Mouse (Mus musculus) macrophage (primary cell): ENCODE measurements around the gene Guf1. TPM values are rescaled to one million over a fixed set of nuclear protein-coding genes. Genes with fewer than 3 reads are reported as not detected.
A peak's percentile ranks its signal among the peaks of the same experiment; 100 is the strongest.

Experiments
- H3K27ac ChIP-seq: fragments of 350-480 bp; formaldehyde crosslinking; 2 replicates; pipeline ENCODE4 v1.9.0; 2021
- H3K36me3 ChIP-seq: fragments of 350-480 bp; formaldehyde crosslinking; 2 replicates; pipeline ENCODE4 v1.9.0; 2021; ENCODE audit errors: inconsistent target
- H3K4me3 ChIP-seq: fragments of 350-480 bp; formaldehyde crosslinking; 2 replicates; pipeline ENCODE4 v1.9.0; 2021; ENCODE audit errors: inconsistent target
- H3K79me2 ChIP-seq: fragments of 350-480 bp; formaldehyde crosslinking; 2 replicates; pipeline ENCODE4 v1.9.0; 2021; ENCODE audit errors: inconsistent target
- WGBS: methylation state at CpG from one replicate; pipeline ENCODE4 v1.1.7; 2026; ENCODE audit warnings: inconsistent platforms; ENCODE audit not compliant: missing documents; 5-methylcytosine and 5-hydroxymethylcytosine counted together
- polyA plus RNA-seq: library from polyadenylated mRNA; stranded (reverse); fragments of 250-400 nt; gene quantifications from 3 replicates; pipeline ENCODE4 v1.2.4, GENCODE M21; 2018; ENCODE audit warnings: inconsistent platforms
- total RNA-seq, 78 experiments: library from RNA; depleted of rRNA; stranded (reverse); fragments of 250-400 nt; gene quantifications; 1 replicate in 9 of 78; 2 replicates in 24 of 78; 3 replicates in 43 of 78; 4 replicates in 2 of 78; pipeline ENCODE4 v1.2.4; 2018; ENCODE audit warnings: inconsistent platforms in 56 of 78

The Guf1 gene
- 100 to 1,000 TPM in 2 of 26 experiments, 10 to 100 TPM in 23, 1 to 10 TPM in 1; 8.4 to 112 (median 46.3) TPM for total RNA-seq (2018; cell fraction: chromatin; rRNA removed)
- 10 to 100 TPM in 5 of 26 experiments, 1 to 10 TPM in 21; 5.5 to 12.4 (median 8.3) TPM for total RNA-seq (2018; cell fraction: cytosol; rRNA removed)
- total RNA-seq (2018; cell fraction: nucleus; rRNA removed), result 10 to 100 TPM in 23 of 26 experiments, 1 to 10 TPM in 3; 8.6 to 79.1 (median 22.4) TPM
- 10.7 to 11.8 TPM (median 10.8 TPM) in 3 replicates for polyA plus RNA-seq

DNA sequence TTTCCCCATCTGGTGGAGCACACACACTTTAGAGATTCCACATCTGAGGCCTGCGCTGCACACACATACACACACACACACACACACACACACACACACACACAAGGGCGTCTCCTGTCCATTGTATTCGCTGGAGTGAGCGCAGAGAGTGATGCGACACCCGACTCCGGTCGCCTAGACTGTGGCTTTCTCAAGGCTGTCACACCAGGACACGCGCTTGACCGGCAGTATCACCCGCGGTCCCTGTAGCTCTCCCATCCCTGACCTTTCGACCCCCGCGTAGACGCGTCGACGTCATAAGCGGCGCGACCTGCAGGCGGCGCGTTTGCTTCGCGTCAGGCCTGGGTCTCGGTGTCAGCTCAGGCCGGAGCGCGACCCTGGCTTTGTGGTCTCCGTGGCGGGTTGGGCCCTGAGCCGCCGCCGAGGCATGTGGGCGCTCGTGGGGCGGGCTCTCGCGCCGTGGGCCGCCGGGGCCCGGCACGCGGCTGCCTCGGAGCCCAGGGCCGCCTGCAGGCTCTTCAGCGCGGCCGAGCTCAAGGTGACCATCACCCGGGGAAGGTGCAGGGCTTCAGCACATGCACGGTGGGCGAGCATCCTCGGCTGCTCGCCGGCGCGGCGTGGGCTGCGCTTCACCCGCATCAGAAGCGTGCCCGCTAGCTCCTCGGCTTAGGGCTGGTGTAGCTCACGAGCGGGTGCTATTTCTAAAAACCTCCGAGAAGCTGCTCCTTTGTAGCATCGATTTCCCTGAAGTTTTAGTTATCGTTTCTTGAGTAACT is at the start of gene Guf1:
Gene Guf1, plus strand, starts transcription at position 296 of the 776 bp plus-strand sequence.
- H3K79me2 ChIP-seq, result peaks cover 12% of the 10 kb centered on the region; the same call in 1 of the 2 replicates
- 0% methylated on average over 56 of the region's 72 CpGs for WGBS
- H3K27ac ChIP-seq, result no peak within 1 kb of the TSS
- H3K4me3 ChIP-seq, result peak within 1 kb of the TSS; percentile 71
- peaks cover 19% of the 10 kb centered on the region for H3K36me3 ChIP-seq

DNA sequence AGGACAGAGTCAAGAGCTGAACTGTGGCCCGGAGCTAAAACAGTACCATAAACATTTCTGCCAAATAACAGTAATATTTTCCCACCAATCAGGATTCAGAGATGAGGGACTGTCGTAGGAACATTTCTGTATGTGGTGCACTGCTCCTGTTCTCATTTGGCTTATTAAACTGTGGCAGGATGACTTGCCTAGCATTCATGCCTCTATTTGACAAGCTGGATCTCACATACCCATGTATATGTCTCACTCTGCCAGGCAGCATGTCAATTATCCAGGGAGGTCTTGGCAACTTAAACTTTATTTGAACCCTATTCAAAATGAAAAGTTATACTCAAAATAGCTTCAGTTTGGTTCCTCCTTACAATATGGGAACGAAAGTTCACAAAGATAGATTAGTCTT is 49.7 kb upstream of the Guf1 start:
- Histone ChIP-seq H3K4me3 (no peak overlapping the region), H3K79me2 (no peaks in the 10 kb centered on the region), H3K36me3 (no peaks in the 10 kb centered on the region), H3K27ac (no peak overlapping the region)
- WGBS, result 83% methylated on average over 3 of the region's 3 CpGs

DNA sequence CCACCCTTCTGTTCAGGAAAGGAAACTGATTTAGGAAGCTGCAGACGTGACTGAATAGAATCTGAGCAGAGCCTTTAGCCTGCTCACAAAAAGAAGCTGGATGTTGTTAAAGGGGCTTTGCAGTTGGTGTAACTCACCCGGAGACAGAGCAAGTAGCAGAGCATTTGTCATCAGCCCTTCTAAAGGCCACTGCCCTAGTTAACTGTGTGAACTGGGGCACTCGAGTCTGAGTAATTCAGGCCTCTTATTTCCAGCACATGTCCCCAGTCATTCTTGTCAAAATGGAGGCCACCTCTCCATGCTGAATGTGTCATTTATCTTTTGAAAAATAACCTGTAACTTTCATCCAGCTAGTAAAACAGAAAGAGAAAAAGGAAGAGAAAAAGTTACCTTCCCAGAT is 45.1 kb upstream of the Guf1 start:
- WGBS, result 57% methylated on average over 3 of the region's 3 CpGs
- Histone ChIP-seq H3K36me3 (no peaks in the 10 kb centered on the region), H3K27ac (no peak overlapping the region), H3K79me2 (no peaks in the 10 kb centered on the region), H3K4me3 (no peak overlapping the region)

DNA sequence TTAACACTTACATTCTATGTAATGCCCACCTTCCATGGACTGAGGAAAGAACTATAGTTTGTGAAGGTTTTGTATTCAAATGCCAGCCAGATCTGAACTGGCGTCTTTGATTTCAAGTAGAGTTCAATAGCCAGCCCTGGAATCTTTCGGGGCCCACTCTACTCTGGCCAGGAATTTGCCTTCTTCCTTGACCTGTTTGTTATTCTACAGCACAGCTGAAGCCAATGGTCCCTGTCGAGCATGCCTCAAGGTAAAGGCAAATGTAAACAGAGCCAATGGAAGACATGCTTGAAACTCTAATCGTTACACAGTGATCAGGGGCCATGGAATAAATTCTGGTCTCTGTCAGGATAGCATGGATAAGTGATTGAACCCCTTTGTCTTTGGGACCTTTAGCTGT is 44.5 kb upstream of the Guf1 start:
- Histone ChIP-seq H3K36me3 (no peaks in the 10 kb centered on the region), H3K4me3 (no peak overlapping the region), H3K79me2 (no peaks in the 10 kb centered on the region), H3K27ac (no peak overlapping the region)
- 77% methylated on average over 4 of the region's 4 CpGs for WGBS

DNA sequence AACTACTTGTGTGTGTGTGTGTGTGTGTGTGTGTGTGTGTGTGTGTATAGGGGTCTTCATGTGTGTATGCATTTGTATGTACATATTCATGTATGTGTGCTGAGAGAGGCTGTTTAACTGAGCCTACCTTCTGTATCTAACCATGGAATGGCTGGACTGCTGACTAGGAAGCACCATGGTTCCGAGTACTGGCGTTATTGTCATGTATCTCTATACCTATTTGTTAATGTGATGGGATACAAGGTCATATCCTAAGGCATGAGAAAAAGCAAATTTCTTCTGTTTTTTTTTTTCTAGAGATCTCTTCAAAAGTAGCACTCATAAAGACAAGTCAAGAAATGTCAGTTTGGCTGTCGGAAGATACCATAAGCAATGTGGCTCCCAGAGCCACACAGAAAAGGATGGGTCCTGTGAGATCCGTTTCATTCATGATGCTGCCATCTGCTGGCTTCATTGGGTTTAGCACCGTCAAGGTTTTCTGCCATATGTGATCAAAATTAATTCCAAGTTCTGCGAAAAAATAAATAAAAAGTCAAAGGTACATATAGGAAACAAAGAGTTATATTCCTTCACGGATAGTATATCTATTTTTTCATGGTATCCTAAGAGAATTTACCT is 36.0 kb upstream of the Guf1 start:
- H3K27ac ChIP-seq, result no peak overlapping the region
- 35% methylated on average over 7 of the region's 7 CpGs for WGBS
- H3K79me2 ChIP-seq, result no peaks in the 10 kb centered on the region
- H3K4me3 ChIP-seq, result no peak overlapping the region
- H3K36me3 ChIP-seq, result no peaks in the 10 kb centered on the region

DNA sequence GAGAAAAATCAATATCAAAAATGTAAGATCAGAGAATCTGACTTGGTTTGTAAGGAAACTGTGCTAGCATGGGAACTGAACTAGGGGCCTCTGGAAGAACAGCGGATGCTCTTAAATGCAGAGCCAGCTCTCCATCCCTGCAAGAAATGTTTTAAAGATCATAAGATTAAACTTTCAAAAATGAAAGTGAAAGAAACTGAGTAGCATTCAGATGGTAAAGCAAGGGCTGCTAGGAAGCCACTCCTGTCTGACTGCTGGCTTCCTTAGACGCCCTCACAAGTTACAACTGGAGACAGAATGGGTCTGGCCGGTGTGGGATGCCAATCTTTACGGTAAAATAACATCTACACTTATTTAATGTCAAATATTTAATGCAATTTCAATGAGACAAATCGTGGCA is 34.7 kb upstream of the Guf1 start:
- H3K27ac ChIP-seq, result no peak overlapping the region
- no peaks in the 10 kb centered on the region for H3K79me2 ChIP-seq
- 26% methylated on average over 5 of the region's 5 CpGs for WGBS
- no peaks in the 10 kb centered on the region for H3K36me3 ChIP-seq
- peak overlapping the region; percentile 6; the same call in 1 of the 2 replicates for H3K4me3 ChIP-seq

DNA sequence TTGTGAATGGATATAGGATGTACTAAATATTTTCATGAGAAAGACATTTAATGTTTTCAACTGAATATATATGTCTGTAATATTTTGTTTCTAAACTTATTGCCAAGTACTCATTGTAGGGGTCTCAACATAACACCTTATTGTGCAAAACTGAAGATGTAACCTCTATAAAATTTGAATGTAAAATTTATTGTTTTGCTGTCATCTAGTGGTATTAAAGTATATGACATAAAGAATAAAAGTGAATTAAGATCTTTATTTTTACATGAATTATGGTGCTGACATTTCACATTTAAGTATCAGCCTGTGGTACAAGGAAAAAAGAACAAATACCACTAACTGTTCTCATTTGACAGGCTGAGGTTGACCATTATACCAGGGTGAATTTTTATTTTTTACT is 32.8 kb upstream of the Guf1 start:
- Histone ChIP-seq H3K79me2 (no peaks in the 10 kb centered on the region), H3K27ac (no peak overlapping the region), H3K36me3 (no peaks in the 10 kb centered on the region), H3K4me3 (no peak overlapping the region)

DNA sequence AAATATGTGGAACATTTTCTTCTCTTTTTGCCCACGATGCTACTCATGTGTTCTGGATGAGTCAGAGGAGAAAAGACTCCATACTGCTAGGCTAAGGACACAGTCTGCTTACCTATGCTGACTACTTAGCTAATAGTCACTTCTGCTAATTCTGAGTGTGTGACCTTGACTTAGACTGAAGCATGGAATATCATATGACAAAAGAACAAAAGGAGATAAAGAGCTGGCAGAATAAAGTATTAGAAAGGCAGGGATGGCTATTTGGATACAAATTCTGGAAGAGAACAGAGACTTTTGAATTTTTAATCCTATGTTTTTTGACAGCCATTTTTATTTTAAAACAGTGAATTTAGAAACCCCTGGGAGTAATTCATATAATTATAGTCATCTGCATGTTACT is 15.0 kb upstream of the Guf1 start:
- no peak overlapping the region for H3K27ac ChIP-seq
- H3K4me3 ChIP-seq, result no peak overlapping the region
- 73% methylated on average over 1 of the region's 1 CpGs for WGBS
- no peaks in the 10 kb centered on the region for H3K36me3 ChIP-seq
- H3K79me2 ChIP-seq, result no peaks in the 10 kb centered on the region

DNA sequence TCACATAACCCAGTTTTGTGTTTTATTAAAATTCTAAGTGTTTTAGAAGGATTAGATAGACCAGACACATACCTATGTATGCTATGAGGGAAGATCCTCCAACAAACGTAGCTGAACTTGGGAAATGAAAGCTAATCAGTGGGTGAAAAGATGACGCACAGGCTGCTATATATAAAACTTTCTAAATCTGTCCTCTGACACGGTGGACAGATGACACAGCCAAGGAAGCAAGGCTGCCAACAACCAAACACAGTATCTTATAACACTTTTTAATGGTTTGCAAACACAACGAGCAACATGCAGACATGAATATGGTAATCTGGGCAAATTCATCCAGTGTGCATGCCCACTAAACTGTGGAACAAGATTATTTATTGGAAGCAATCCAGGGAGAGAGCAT is 14.2 kb upstream of the Guf1 start, which contains the start of gene Yipf7:
Gene Yipf7, minus strand, starts transcription at position 160 of the 400 bp plus-strand sequence.
- no peaks in the 10 kb centered on the region for H3K36me3 ChIP-seq
- H3K4me3 ChIP-seq, result no peak within 1 kb of the TSS
- no peaks in the 10 kb centered on the region for H3K79me2 ChIP-seq
- H3K27ac ChIP-seq, result no peak within 1 kb of the TSS
- WGBS, result 64% methylated on average over 4 of the region's 4 CpGs

DNA sequence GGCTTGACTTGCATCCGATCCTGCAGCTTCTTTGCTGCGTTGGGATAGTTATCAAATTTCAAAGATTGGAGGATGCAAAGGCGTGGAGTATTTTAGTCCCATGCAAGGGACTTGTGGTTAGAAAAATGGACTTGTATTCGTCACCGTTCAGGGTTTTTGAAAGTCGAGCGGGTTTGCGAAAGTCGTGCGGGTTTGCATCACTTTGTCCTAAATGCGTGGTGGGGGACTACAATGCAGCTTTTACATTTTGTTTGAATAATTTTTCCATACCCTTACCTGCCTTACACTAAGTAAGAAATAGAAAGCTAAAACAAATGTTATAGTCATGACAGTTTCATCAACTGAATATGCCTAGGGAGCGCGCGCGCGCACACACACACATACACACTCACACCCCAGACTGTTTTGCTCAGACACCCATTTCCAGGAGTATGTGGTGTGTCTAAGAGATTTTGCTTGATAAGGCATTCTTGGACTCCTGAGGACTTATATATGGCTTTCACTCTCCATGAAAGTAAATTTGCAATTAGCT is 747 bp downstream of the Guf1 start:
- Histone ChIP-seq H3K4me3 (peak overlapping the region; percentile 71), H3K79me2 (peaks cover 12% of the 10 kb centered on the region; the same call in 1 of the 2 replicates), H3K27ac (no peak overlapping the region), H3K36me3 (peaks cover 23% of the 10 kb centered on the region)
- WGBS, result 9% methylated on average over 16 of the region's 16 CpGs

DNA sequence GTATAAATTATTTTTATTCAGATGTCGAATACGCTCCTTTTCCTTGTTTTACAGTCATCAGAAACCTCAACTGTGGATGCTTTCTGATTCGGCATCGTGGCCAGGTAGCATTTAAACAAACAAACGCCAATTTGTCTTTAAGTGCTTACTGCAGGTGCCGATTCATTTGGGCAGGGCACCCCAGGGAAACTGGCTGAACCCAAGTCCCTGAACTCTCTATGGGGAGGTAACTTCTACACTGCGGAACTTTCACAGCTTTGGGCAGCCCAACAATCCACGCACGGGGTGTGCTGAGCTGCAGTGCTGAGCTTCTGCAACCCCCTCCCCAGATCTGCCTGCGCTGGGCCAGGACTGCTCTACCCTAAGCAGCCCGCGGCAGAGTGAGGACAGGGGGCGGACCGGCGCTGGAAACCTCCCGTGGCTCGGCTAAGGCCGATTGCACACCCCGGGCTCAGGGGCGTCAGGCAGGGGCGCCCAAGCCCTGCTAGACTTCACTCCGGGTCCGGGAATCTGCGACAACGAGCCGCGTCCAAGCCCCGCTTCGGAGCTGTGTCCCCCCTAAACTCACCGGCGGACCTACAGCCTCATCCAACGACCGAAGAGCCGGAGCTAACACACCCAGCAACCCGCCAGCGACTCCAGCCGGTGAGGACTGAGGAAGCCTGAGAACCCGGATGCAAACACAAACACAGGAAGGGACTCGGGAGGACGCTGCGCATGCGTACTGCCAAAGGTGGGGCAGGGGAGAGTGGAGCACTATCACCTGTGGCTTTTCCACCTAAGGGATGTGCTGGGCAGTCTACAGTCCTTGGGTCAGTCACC is 35.1 kb downstream of the Guf1 start, which contains the start of gene Gnpda2:
Gene Gnpda2, minus strand, starts transcription at position 701 of the 822 bp plus-strand sequence.
- Histone ChIP-seq H3K79me2 (peaks cover 10% of the 10 kb centered on the region; the same call in 1 of the 2 replicates), H3K4me3 (peak within 1 kb of the TSS; percentile 65), H3K27ac (no peak within 1 kb of the TSS), H3K36me3 (no peaks in the 10 kb centered on the region)
- WGBS, result 4% methylated on average over 42 of the region's 42 CpGs

DNA sequence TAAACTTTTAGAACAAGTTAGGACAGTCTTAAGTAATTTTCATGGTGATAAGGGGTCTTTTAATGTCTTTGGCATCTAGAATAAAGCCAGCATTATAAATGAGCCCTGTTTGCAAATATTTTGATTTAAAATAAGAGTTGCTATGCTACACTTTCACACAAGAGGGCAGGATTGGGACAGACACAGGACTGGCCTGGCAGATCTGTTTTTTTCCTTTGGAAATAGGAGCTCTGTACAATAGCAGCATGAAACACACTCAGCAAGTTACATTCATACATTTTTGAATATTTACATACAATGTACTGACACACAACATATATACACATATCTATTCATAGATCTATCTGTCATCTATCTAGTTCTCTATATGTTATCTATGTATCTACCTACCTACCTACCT is 44.3 kb downstream of the Guf1 start:
- H3K36me3 ChIP-seq, result no peaks in the 10 kb centered on the region
- H3K4me3 ChIP-seq, result no peak overlapping the region
- no peaks in the 10 kb centered on the region for H3K79me2 ChIP-seq
- H3K27ac ChIP-seq, result no peak overlapping the region

DNA sequence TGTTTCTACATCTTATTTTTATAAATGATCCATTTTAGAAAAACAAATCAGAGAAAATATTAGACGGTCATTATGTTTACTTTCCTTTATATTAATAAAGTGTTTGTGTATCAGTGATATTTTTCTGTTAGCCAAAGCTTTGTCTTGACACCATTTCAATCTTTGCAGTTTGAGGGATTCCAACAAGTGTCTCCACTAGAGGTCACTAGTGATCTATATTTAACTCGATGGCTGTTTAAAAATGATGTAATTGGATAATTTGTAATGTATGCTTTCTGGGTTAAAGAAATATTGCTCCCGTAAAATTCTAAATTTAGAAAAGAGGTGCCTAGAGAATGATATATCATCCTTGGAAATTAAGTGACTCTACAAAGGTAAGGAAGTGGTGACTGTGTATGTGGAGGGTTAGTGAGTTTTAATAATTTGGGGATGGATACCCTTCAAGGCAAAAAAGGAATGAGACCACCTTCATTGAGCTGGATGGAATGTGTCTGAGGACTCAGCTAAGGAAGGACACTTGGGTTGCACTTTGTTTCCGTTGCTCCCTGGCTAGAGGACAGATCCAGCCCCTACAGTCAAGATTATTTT is 56.6 kb downstream of the Guf1 start:
- Histone ChIP-seq H3K36me3 (no peaks in the 10 kb centered on the region), H3K27ac (no peak overlapping the region), H3K4me3 (no peak overlapping the region), H3K79me2 (no peaks in the 10 kb centered on the region)
- WGBS, result 20% methylated on average over 4 of the region's 4 CpGs

DNA sequence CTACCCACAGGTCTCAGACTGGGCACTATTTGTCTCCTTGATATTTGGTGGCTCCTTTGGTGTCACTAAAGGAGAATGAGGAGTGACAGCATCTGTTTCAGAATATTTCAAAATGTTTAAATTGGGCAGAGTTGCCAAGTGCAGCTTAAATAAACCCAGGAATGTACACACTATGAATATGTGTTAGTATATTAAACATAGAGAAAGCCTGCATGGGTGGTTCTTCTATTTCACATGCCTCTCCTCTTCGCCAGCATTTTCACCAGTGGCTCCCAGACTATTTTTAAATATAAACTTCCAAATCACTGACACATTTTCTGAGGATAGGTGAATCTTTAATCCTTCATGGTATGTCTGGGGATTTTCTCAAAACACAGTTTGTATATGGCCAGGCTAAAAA is 64.2 kb downstream of the Guf1 start:
- H3K27ac ChIP-seq, result no peak overlapping the region
- 90% methylated on average over 1 of the region's 1 CpGs for WGBS
- no peaks in the 10 kb centered on the region for H3K36me3 ChIP-seq
- no peaks in the 10 kb centered on the region for H3K79me2 ChIP-seq
- H3K4me3 ChIP-seq, result no peak overlapping the region
